Mouse (Mus musculus) intestine, embryonic 14.5 days (tissue): ENCODE results near the gene Slc16a7. TPM values are rescaled to one million over a fixed set of nuclear protein-coding genes. Genes with fewer than 3 reads are reported as not detected.

Source experiments
- ATAC-seq: fragments of 200-750 bp; cut with Nextera tagmentation; replicated peaks from 2 replicates; pipeline ENCODE4 v1.8.0; 2017; ENCODE audit warnings: low read depth, moderate number of reproducible peaks, moderate TSS enrichment, moderate library complexity; ENCODE audit not compliant: low FRiP score, low TSS enrichment
- DNase-seq: peaks from one replicate; pipeline ENCODE4 v3.0.0-alpha.2; 2018; ENCODE audit warnings: low spot score
- H3K27ac ChIP-seq: fragments of 300-500 bp; sonication (generic); 2 replicates; pipeline ENCODE4 v1.5.1; 2014; ENCODE audit warnings: low read depth, mild to moderate bottlenecking, control low read depth
- H3K27me3 ChIP-seq: fragments of 300-500 bp; sonication (generic); replicated peaks from 2 replicates; pipeline ENCODE4 v1.6.1; 2014; ENCODE audit warnings: low read length, control low read depth; ENCODE audit not compliant: control insufficient read depth, insufficient read depth
- H3K36me3 ChIP-seq: fragments of 300-500 bp; sonication (generic); 2 replicates; pipeline ENCODE4 v1.6.1; 2014; ENCODE audit warnings: low read length, control low read depth; ENCODE audit not compliant: control insufficient read depth, insufficient read depth
- H3K4me1 ChIP-seq: fragments of 300-500 bp; sonication (generic); replicated peaks from 2 replicates; pipeline ENCODE4 v1.6.1; 2014; ENCODE audit warnings: low read length, control low read depth, mixed read lengths; ENCODE audit not compliant: control insufficient read depth, insufficient read depth
- H3K4me2 ChIP-seq: fragments of 300-500 bp; sonication (generic); 2 replicates; pipeline ENCODE4 v1.6.1; 2014; ENCODE audit warnings: low read length
- H3K4me3 ChIP-seq: fragments of 300-500 bp; sonication (generic); 2 replicates; pipeline ENCODE4 v1.5.1; 2014; ENCODE audit warnings: low read depth, low read length, control low read depth, mixed read lengths
- H3K9ac ChIP-seq: fragments of 300-500 bp; sonication (generic); 2 replicates; pipeline ENCODE4 v1.6.1; 2014; ENCODE audit warnings: mild to moderate bottlenecking, low read length
- H3K9me3 ChIP-seq: fragments of 300-500 bp; sonication (generic); 2 replicates; pipeline ENCODE4 v1.6.1; 2016; ENCODE audit warnings: low read length, control low read depth; ENCODE audit not compliant: control insufficient read depth
- WGBS: fragments of 180-500 bp; shearing (Covaris S2); extraction: QIAGEN DNeasy Blood & Tissue Kit; methylation state at CpG from one replicate; pipeline ENCODE4 v1.1.7; 2014; 5-methylcytosine and 5-hydroxymethylcytosine counted together
- polyA plus RNA-seq: library from polyadenylated mRNA; unstranded; fragments of >200 nt; fragmentation: Nextera tagmentation; extraction: Ambion mirVana; gene quantifications from 2 replicates; pipeline ENCODE4 v1.2.1, GENCODE M21; 2014

The Slc16a7 gene
- polyA plus RNA-seq, 1 experiment from 2014 or later: 4.7 TPM

DNA sequence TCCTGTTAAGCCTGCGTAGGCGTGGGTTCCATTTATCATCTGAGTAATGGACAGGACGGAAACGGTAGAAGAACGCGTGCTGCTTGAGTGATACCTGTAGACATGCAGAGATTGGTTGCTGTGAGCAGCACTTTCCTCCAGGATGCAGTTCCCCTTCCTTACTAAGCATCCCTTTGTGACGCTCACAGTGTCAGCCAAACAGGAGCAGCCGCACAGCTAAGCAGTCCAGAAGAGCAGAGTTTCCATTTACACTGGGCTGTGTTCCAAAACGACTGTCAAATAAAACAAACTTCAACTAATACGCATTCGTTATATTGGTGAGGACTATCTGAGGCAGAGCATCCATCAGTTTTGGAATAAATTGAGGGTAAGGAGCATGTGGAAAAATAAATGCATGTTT lies 17.8 kb downstream of the Slc16a7 start:
- no peaks in the 10 kb centered on the region for H3K36me3 ChIP-seq
- DNase-seq (no peak), ATAC-seq (no peak)
- no peaks in the 10 kb centered on the region for H3K27me3 ChIP-seq
- H3K27ac ChIP-seq: no peak overlapping the region
- H3K4me3 ChIP-seq: no peak overlapping the region
- H3K9me3 ChIP-seq: no peaks in the 10 kb centered on the region
- no peak overlapping the region for H3K9ac ChIP-seq
- no peak overlapping the region for H3K4me2 ChIP-seq
- 54% methylated on average over 11 of the region's 11 CpGs for WGBS
- 0 out of 2 replicates have a peak, but pooled peaks cover 6% of the 10 kb centered on the region for H3K4me1 ChIP-seq

- ATAC-seq (no peak), DNase-seq (no peak)
- no peak overlapping the region for H3K4me2 ChIP-seq
- 74% methylated on average over 8 of the region's 8 CpGs for WGBS
- no peaks in the 10 kb centered on the region for H3K36me3 ChIP-seq
- no peak overlapping the region for H3K27ac ChIP-seq
- H3K9me3 ChIP-seq: no peaks in the 10 kb centered on the region
- H3K9ac ChIP-seq: no peak overlapping the region
- no peak overlapping the region for H3K4me3 ChIP-seq
- H3K4me1 ChIP-seq: 0 out of 2 replicates have a peak, but pooled peaks cover 6% of the 10 kb centered on the region
- H3K27me3 ChIP-seq: no peaks in the 10 kb centered on the region
Measured at GRCm38 (mm10) chr10:125370037-125370610, 19.1 kb downstream of the Slc16a7 start.

GRCm38 (mm10) chr10:125358479-125358878 lies 30.8 kb downstream of the Slc16a7 start:
- no peaks in the 10 kb centered on the region for H3K27me3 ChIP-seq
- no peaks in the 10 kb centered on the region for H3K4me1 ChIP-seq
- no peak overlapping the region for H3K27ac ChIP-seq
- H3K9me3 ChIP-seq: no peaks in the 10 kb centered on the region
- ATAC-seq (no peak), DNase-seq (no peak)
- H3K9ac ChIP-seq: no peak overlapping the region
- H3K4me3 ChIP-seq: no peak overlapping the region
- no peaks in the 10 kb centered on the region for H3K36me3 ChIP-seq
- WGBS: 85% methylated on average over 7 of the region's 7 CpGs
- H3K4me2 ChIP-seq: no peak overlapping the region

GRCm38 (mm10) chr10:125352805-125353204 lies 36.5 kb downstream of the Slc16a7 start:
- no peak for ATAC-seq
- WGBS: 85% methylated on average over 7 of the region's 7 CpGs
- no peak overlapping the region for H3K27ac ChIP-seq

DNA sequence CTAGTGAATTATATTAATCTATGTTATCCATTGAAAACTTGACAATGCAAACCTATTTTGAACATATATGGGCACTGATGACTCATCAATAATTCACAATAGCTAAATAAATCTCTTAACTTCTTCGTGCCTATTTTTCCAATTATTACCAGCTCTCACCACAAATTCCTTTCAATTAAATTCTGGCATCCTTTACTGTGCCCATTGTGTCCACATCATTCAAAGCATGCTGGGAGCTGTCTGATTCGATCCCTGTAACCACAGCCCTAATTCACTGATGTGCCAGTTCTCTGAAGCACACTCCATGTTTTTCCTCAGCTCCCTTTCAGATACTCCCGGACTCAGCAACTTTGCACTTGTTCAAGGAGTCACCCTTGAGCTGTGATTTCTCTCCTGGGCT lies 41.1 kb downstream of the Slc16a7 start:
- WGBS: 81% methylated on average over 3 of the region's 3 CpGs

More at GRCm38 (mm10) chr10:125352805-125353204, 36.5 kb downstream of the Slc16a7 start:
- Histone ChIP-seq H3K4me2 (no peak overlapping the region), H3K4me1 (no peaks in the 10 kb centered on the region), H3K27me3 (no peaks in the 10 kb centered on the region), H3K4me3 (no peak overlapping the region), H3K9ac (no peak overlapping the region), H3K9me3 (no peaks in the 10 kb centered on the region), H3K36me3 (no peaks in the 10 kb centered on the region)
- no peak for DNase-seq

DNA sequence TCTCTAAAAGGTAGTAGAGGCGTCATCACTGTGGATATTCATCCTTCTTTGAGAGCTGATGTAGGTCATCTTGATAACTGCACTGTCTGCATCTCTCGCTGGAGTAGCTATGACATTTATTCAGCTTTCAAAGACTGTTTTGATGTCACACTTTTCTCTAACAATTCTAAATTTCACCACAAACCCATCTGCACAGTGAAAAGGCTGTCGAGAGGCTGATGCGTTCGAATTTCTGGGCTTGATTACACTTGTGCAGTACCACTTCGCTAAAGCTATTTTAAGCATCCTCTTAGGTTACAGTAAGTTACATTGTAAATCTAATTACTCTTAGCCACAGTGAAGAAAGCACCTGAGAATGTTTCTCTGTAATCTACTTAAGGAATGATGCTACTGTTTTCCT lies 42.1 kb downstream of the Slc16a7 start:
- H3K4me2 ChIP-seq: no peak overlapping the region
- H3K27me3 ChIP-seq: no peaks in the 10 kb centered on the region
- H3K4me1 ChIP-seq: no peaks in the 10 kb centered on the region
- H3K9me3 ChIP-seq: no peaks in the 10 kb centered on the region
- DNase-seq (no peak), ATAC-seq (no peak)
- no peaks in the 10 kb centered on the region for H3K36me3 ChIP-seq
- 90% methylated on average over 6 of the region's 6 CpGs for WGBS
- H3K4me3 ChIP-seq: no peak overlapping the region
- no peak overlapping the region for H3K9ac ChIP-seq
- H3K27ac ChIP-seq: no peak overlapping the region

More for the DNA sequence above, 41.1 kb downstream of the Slc16a7 start:
- no peaks in the 10 kb centered on the region for H3K27me3 ChIP-seq
- no peak overlapping the region for H3K4me3 ChIP-seq
- no peaks in the 10 kb centered on the region for H3K9me3 ChIP-seq
- H3K4me2 ChIP-seq: no peak overlapping the region
- no peak for ATAC-seq
- H3K27ac ChIP-seq: no peak overlapping the region
- H3K36me3 ChIP-seq: no peaks in the 10 kb centered on the region
- no peaks in the 10 kb centered on the region for H3K4me1 ChIP-seq
- no peak overlapping the region for H3K9ac ChIP-seq
- DNase-seq: no peak

DNA sequence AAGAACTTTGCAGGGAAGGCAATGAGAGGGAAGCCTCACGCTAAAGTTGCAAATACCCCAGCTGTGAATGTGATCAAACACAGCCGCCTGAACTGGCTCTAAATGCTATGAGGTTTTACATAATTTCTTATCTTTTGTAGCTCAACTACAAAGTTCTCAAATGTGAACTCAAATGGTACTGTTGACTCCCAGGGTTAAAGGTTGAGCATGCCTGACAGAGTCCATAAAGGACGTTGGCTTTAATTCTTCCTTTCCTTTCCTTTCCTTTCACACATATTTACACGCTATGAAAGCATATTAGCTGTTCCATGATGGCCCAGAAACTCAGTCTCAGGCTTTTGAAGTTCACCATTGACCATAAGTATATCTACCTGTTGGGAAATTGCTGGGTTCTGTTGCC lies 42.9 kb downstream of the Slc16a7 start:
- no peak for ATAC-seq
- H3K27me3 ChIP-seq: no peaks in the 10 kb centered on the region
- H3K4me2 ChIP-seq: no peak overlapping the region

GRCm38 (mm10) chr10:125345583-125345982 lies 43.7 kb downstream of the Slc16a7 start:
- Histone ChIP-seq H3K36me3 (no peaks in the 10 kb centered on the region), H3K27ac (no peak overlapping the region), H3K9me3 (no peaks in the 10 kb centered on the region), H3K9ac (no peak overlapping the region), H3K4me3 (no peak overlapping the region), H3K27me3 (no peaks in the 10 kb centered on the region), H3K4me2 (no peak overlapping the region), H3K4me1 (no peaks in the 10 kb centered on the region)
- DNase-seq (no peak), ATAC-seq (no peak)
- WGBS: 71% methylated on average over 1 of the region's 1 CpGs

More for the DNA sequence above, 42.9 kb downstream of the Slc16a7 start:
- 78% methylated on average over 4 of the region's 4 CpGs for WGBS
- H3K4me3 ChIP-seq: no peak overlapping the region
- no peaks in the 10 kb centered on the region for H3K9me3 ChIP-seq
- no peak for DNase-seq
- no peaks in the 10 kb centered on the region for H3K4me1 ChIP-seq
- no peaks in the 10 kb centered on the region for H3K36me3 ChIP-seq
- no peak overlapping the region for H3K9ac ChIP-seq
- no peak overlapping the region for H3K27ac ChIP-seq

DNA sequence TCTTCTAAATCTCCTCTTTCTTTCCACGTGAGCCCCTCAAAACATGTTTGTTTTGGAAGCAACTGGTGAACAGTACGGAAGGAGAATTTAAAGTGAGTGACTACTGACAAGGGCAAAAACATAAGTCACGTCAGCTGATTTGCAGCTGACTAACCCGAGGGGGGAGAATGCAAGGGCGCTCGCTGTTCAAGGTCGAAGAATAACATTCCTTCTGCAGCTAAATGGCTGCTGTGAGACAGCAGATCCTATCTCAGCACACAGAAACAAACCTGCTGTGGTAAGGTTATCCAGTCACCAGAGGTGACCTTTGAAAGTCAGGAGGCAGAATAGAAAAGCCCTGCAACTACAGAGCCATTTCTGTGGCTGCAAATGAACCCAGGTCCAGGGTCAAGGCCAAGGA lies 47.1 kb downstream of the Slc16a7 start:
- Histone ChIP-seq H3K27me3 (no peaks in the 10 kb centered on the region), H3K9me3 (no peaks in the 10 kb centered on the region), H3K4me1 (no peaks in the 10 kb centered on the region), H3K4me3 (no peak overlapping the region), H3K36me3 (no peaks in the 10 kb centered on the region), H3K9ac (no peak overlapping the region), H3K4me2 (no peak overlapping the region), H3K27ac (no peak overlapping the region)
- no peak for DNase-seq
- no peak for ATAC-seq
- 62% methylated on average over 7 of the region's 7 CpGs for WGBS
